Mouse (Mus musculus): ENCODE measurements around the gene Nhlrc3.

DNA sequence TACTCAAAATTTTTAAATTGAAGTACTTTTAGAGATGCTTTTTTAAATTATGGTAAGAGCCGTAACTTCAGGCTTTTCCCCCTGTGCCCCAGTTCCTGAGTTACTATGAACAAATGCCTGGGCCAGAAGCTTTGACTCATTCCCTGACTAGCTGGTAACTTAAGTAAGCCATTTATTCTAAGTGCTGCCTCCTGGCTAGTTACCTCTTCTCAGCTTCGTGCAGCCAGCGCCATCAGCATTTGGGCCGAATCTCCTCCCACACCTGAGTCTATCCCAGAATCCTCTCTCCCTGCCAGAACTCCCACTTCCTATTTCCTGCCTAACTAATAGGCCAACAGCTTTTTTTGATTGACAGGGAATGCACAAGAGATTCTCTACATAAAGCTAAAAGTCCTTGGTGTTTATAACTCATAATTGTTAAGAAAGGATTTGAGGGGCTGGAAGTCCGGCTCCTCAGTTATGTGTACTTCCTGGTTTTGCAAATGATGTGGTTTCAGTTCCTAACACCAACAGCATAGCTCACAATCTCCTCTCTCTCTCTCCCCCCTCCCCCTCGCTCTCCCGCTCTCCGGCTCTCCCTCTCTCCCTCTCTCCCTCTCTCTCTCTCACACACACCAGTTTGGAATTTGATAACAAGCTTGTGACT lies 20.4 kb upstream of the Nhlrc3 start:
- TF ChIP-seq TAL1 (IDR thresholded peaks at IDR 0.05; ENCODE audit: low read length) (no peak), GATA1 (IDR thresholded peaks at IDR 0.05; ENCODE audit: low read length) (no peak)

All from erythroblast, embryonic 14.5 days (primary cell).